Mouse (Mus musculus) neural tube, embryonic 13.5 days (tissue): ENCODE data around the gene Itih4. TPM values are rescaled to one million over a fixed set of nuclear protein-coding genes. Genes with fewer than 3 reads are reported as not detected.

ENCODE experiments used
- ATAC-seq: fragments of 200-750 bp; cut with Nextera tagmentation; 2 replicates; pipeline ENCODE4 v1.8.0; 2017; ENCODE audit warnings: low read depth, mild to moderate bottlenecking, moderate TSS enrichment, moderate library complexity
- H3K27ac ChIP-seq: fragments of 300-500 bp; sonication (generic); replicated peaks from 2 replicates; pipeline ENCODE4 v1.5.1; 2015; ENCODE audit warnings: moderate library complexity, mild to moderate bottlenecking, inconsistent platforms
- H3K27me3 ChIP-seq: fragments of 300-500 bp; sonication (generic); 2 replicates; pipeline ENCODE4 v1.6.1; 2015; ENCODE audit warnings: mild to moderate bottlenecking, inconsistent platforms
- H3K36me3 ChIP-seq: fragments of 300-500 bp; sonication (generic); 2 replicates; pipeline ENCODE4 v1.6.1; 2015; ENCODE audit warnings: mild to moderate bottlenecking, inconsistent platforms
- H3K4me1 ChIP-seq: fragments of 300-500 bp; sonication (generic); replicated peaks from 2 replicates; pipeline ENCODE4 v1.6.1; 2015; ENCODE audit warnings: inconsistent platforms
- H3K4me2 ChIP-seq: fragments of 300-500 bp; sonication (generic); 2 replicates; pipeline ENCODE4 v1.6.1; 2015; ENCODE audit warnings: inconsistent platforms, mild to moderate bottlenecking, moderate library complexity
- H3K4me3 ChIP-seq: fragments of 300-500 bp; sonication (generic); 2 replicates; pipeline ENCODE4 v1.5.1; 2015; ENCODE audit warnings: mild to moderate bottlenecking, inconsistent platforms
- H3K9ac ChIP-seq: fragments of 300-500 bp; sonication (generic); 2 replicates; pipeline ENCODE4 v1.6.1; 2015; ENCODE audit warnings: moderate library complexity, mild to moderate bottlenecking, inconsistent platforms
- H3K9me3 ChIP-seq: fragments of 300-500 bp; sonication (generic); 2 replicates; pipeline ENCODE4 v1.6.1; 2016; ENCODE audit warnings: inconsistent platforms
- WGBS: fragments of 180-500 bp; shearing (Covaris S2); methylation state at CpG from one replicate; pipeline ENCODE4 v1.1.7; 2015; 5-methylcytosine and 5-hydroxymethylcytosine counted together
- polyA plus RNA-seq: library from polyadenylated mRNA; unstranded; fragments of >200 nt; fragmentation: Nextera tagmentation; extraction: Ambion mirVana; gene quantifications from 2 replicates; pipeline ENCODE4 v1.2.1, GENCODE M21; 2015

Itih4 gene
- polyA plus RNA-seq: not detected in 2 replicates

GRCm38 (mm10) chr14:30886204-30886603 lies at the start of gene Itih4:
Gene Itih4, plus strand, starts transcription at chr14:30886476.
- H3K4me3 ChIP-seq: no peak within 1 kb of the TSS
- ATAC-seq: no peak
- H3K4me1 ChIP-seq: peaks cover 6% of the 10 kb centered on the region; the same call in 1 of the 2 replicates
- H3K9me3 ChIP-seq: no peaks in the 10 kb centered on the region
- no peak within 1 kb of the TSS for H3K27ac ChIP-seq
- H3K4me2 ChIP-seq: no peak within 1 kb of the TSS
- no peaks in the 10 kb centered on the region for H3K36me3 ChIP-seq
- H3K27me3 ChIP-seq: no peaks in the 10 kb centered on the region
- WGBS: 77% methylated on average over 3 of the region's 3 CpGs
- no peak within 1 kb of the TSS for H3K9ac ChIP-seq

- Histone ChIP-seq H3K36me3 (peaks cover 9% of the 10 kb centered on the region), H3K9ac (no peak overlapping the region), H3K4me2 (no peak overlapping the region), H3K9me3 (no peaks in the 10 kb centered on the region), H3K4me3 (no peak overlapping the region), H3K27ac (no peak overlapping the region), H3K27me3 (no peaks in the 10 kb centered on the region), H3K4me1 (no peaks in the 10 kb centered on the region)
- no peak for ATAC-seq
- 89% methylated on average over 14 of the region's 14 CpGs for WGBS
Observed at GRCm38 (mm10) chr14:30837416-30837996, 48.8 kb upstream of the Itih4 start.

DNA sequence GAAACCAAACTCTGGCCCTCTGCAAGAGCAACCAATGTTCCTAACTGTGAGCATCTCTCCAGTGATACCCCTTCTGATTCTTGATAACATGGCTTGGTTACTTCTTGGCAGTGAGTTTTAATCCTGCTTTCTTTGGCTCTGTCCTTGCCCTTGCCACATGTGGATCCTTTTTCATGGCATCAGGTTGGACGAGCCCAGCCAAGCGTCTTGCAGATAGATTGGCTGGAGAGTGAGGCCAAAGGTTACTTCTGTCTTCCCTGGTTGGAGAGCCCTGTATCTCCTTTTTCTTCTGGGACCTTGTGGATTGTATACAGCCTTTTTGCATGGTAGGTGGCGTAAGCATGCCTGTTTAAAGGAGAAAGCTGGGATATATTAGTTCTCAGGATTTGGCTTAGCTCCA lies 42.6 kb upstream of the Itih4 start:
- Histone ChIP-seq H3K4me3 (no peak overlapping the region), H3K27ac (no peak overlapping the region), H3K9me3 (no peaks in the 10 kb centered on the region), H3K36me3 (peaks cover 4% of the 10 kb centered on the region; the same call in 1 of the 2 replicates), H3K4me2 (no peak overlapping the region), H3K4me1 (no peaks in the 10 kb centered on the region), H3K9ac (no peak overlapping the region), H3K27me3 (no peaks in the 10 kb centered on the region)
- ATAC-seq: no peak
- WGBS: 92% methylated on average over 3 of the region's 3 CpGs

DNA sequence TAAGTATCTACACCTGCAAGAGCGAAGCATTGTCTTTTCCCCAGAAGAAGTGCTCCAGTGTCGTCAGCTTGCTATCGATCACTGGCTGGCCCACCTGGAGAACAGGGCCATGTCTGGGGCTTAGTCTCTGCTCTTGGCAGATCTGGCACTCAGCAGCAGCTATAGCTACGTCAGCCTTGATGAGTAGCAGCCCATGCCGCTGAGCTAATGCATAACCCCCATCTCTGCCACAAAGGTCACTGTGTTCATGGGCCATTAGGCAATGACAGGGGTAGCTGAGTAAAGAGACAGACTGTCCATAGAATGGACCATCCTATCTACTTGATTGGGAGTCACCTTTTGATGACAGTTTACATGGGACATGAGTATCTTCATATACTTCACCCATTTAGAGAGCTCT lies 35.8 kb upstream of the Itih4 start:
- 78% methylated on average over 5 of the region's 5 CpGs for WGBS
- Histone ChIP-seq H3K9me3 (no peaks in the 10 kb centered on the region), H3K4me2 (no peak overlapping the region), H3K27ac (no peak overlapping the region), H3K36me3 (peaks cover 4% of the 10 kb centered on the region; the same call in 1 of the 2 replicates), H3K27me3 (no peaks in the 10 kb centered on the region), H3K4me1 (no peaks in the 10 kb centered on the region), H3K9ac (no peak overlapping the region), H3K4me3 (no peak overlapping the region)
- ATAC-seq: no peak

DNA sequence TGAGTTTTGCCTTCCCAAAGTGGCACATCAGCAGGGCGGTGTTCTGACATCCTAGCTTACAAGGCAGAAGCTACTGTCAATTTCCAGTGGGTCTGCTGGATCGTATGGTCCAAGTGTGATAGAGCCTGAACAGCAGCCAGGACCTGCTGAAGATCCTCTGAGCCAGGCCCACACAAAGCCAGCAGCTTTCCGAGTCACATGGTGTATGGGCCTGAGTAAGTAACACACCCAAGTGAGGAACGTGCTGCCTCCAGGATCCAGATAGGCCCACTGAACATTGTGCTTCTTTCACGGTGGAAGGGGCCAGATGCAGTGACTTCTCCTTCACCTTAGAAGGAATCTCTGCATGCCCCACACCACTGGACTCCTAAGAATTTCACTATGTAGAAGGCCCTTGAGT lies 34.0 kb upstream of the Itih4 start:
- Histone ChIP-seq H3K4me3 (no peak overlapping the region), H3K27me3 (no peaks in the 10 kb centered on the region), H3K36me3 (no peaks in the 10 kb centered on the region), H3K4me1 (no peaks in the 10 kb centered on the region), H3K4me2 (no peak overlapping the region), H3K9ac (no peak overlapping the region), H3K9me3 (no peaks in the 10 kb centered on the region), H3K27ac (no peak overlapping the region)
- no peak for ATAC-seq
- WGBS: 91% methylated on average over 5 of the region's 5 CpGs

DNA sequence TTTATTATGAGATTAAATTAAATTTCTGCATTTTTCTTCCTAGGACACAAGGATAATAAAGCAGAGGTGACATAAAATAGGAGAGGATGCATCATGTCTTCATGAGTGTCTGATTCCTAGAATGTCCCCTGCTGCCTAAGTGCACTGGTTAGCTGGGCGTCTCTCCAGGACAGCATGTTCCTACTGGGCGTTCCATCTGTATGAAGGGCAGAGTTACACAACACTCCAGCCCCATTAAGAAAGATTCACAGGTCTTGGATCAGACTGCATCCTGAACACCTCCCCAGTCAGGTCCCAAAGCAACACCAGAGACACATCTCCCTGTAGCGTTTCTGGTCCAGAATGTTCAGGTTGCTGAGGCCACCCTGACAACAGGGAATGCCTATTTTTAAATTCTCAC lies 31.0 kb upstream of the Itih4 start:
- Histone ChIP-seq H3K27ac (no peak overlapping the region), H3K4me2 (no peak overlapping the region), H3K27me3 (no peaks in the 10 kb centered on the region), H3K4me3 (no peak overlapping the region), H3K9ac (no peak overlapping the region), H3K4me1 (no peaks in the 10 kb centered on the region), H3K9me3 (no peaks in the 10 kb centered on the region), H3K36me3 (no peaks in the 10 kb centered on the region)
- no peak for ATAC-seq
- 97% methylated on average over 3 of the region's 3 CpGs for WGBS

DNA sequence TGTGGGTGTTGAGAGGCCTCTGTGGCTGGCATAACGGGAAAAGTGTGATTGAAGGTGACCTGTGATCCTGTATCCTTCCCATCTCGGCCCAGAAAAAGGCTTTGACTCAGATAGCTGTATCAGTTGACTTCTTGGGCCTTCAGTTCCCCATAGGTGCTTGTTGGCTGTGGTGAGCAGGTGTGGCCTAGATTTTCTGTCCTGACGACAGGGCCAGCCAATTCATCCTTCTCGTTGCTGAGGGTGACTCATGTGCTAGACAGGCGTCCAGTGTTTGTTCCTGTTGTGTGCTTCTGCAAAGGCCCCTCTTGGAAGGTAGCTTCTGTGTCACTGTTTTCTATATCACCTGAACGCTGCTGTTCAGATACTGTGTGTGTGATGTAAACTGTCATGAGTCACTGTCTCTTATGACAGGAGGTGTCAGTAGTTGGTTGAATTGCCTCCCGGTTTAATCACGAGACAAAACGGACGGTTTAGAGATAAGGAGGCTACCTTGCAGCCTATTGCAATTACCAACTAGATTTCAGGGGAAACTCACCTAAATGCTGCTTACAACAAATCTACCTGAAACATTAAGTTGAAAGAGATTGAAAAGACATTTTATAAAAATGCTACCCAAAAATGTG lies 29.3 kb upstream of the Itih4 start:
- ATAC-seq: no peak

GRCm38 (mm10) chr14:30857990-30858389 lies 28.3 kb upstream of the Itih4 start:
- no peak overlapping the region for H3K27ac ChIP-seq
- no peaks in the 10 kb centered on the region for H3K9me3 ChIP-seq
- no peaks in the 10 kb centered on the region for H3K4me1 ChIP-seq
- 84% methylated on average over 4 of the region's 4 CpGs for WGBS
- H3K4me3 ChIP-seq: no peak overlapping the region
- H3K27me3 ChIP-seq: no peaks in the 10 kb centered on the region
- H3K4me2 ChIP-seq: no peak overlapping the region
- no peak for ATAC-seq
- no peak overlapping the region for H3K9ac ChIP-seq
- H3K36me3 ChIP-seq: no peaks in the 10 kb centered on the region

More for the DNA sequence above, 29.3 kb upstream of the Itih4 start:
- H3K4me2 ChIP-seq: no peak overlapping the region
- WGBS: 92% methylated on average over 10 of the region's 10 CpGs
- H3K4me3 ChIP-seq: no peak overlapping the region
- H3K27me3 ChIP-seq: no peaks in the 10 kb centered on the region
- no peaks in the 10 kb centered on the region for H3K4me1 ChIP-seq
- no peak overlapping the region for H3K27ac ChIP-seq
- no peaks in the 10 kb centered on the region for H3K9me3 ChIP-seq
- H3K36me3 ChIP-seq: no peaks in the 10 kb centered on the region
- H3K9ac ChIP-seq: no peak overlapping the region

GRCm38 (mm10) chr14:30861421-30862125 lies 24.7 kb upstream of the Itih4 start:
- H3K4me3 ChIP-seq: no peak overlapping the region
- no peak overlapping the region for H3K27ac ChIP-seq
- WGBS: 81% methylated on average over 16 of the region's 16 CpGs
- H3K4me2 ChIP-seq: no peak overlapping the region
- no peaks in the 10 kb centered on the region for H3K9me3 ChIP-seq
- peaks cover 12% of the 10 kb centered on the region; the same call in 1 of the 2 replicates for H3K36me3 ChIP-seq
- H3K4me1 ChIP-seq: no peaks in the 10 kb centered on the region
- no peak for ATAC-seq
- no peak overlapping the region for H3K9ac ChIP-seq
- no peaks in the 10 kb centered on the region for H3K27me3 ChIP-seq

DNA sequence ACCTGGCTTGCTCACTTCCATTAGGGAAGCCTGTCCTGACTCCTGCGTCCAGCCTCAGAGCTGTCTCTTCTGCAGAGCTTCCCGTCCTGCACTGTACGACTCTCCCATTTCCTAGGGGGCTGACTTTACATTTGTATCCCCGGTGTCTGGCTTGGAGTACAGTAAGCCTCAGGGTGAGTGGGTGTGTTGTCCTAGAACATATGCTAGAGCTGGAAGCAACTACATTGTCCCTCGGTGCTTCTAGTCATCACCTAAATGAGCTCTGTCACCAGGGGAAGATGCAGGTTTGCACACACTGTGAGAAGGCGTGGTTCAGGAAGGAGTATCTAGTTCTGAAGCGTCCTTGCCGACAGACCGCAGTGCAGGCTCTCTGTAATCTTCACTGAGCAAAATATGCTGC lies 23.9 kb upstream of the Itih4 start:
- ATAC-seq: no peak
- Histone ChIP-seq H3K4me3 (no peak overlapping the region), H3K27ac (no peak overlapping the region), H3K4me2 (no peak overlapping the region), H3K9me3 (no peaks in the 10 kb centered on the region), H3K27me3 (no peaks in the 10 kb centered on the region), H3K36me3 (peaks cover 16% of the 10 kb centered on the region), H3K4me1 (no peaks in the 10 kb centered on the region), H3K9ac (no peak overlapping the region)
- WGBS: 91% methylated on average over 9 of the region's 9 CpGs

DNA sequence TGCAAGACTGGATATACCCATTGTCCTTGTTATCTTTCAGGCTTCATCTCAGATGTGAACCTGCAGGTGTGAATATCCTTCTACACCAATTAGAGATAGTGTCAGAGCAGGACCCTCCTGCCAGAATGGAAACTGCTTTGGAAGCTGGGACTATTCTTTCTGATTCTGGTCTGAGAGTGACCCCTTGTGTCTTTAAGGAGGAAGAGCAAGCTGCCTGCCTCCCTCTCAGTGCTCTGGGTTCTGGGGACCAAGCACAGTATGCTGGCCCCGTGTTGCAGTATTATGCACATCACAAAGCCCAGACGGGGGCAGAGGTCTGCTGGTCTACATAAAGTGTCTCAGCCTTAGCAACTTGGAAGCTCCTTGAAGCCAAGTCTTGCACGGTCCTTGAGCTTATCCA lies 21.0 kb upstream of the Itih4 start:
- no peak overlapping the region for H3K27ac ChIP-seq
- no peaks in the 10 kb centered on the region for H3K4me1 ChIP-seq
- ATAC-seq: no peak
- no peak overlapping the region for H3K9ac ChIP-seq
- H3K36me3 ChIP-seq: peaks cover 22% of the 10 kb centered on the region
- no peak overlapping the region for H3K4me2 ChIP-seq
- no peak overlapping the region for H3K4me3 ChIP-seq
- 72% methylated on average over 3 of the region's 3 CpGs for WGBS
- no peaks in the 10 kb centered on the region for H3K27me3 ChIP-seq
- H3K9me3 ChIP-seq: no peaks in the 10 kb centered on the region

- H3K27ac ChIP-seq: no peak overlapping the region
- H3K4me2 ChIP-seq: no peak overlapping the region
- H3K36me3 ChIP-seq: peaks cover 22% of the 10 kb centered on the region
- H3K9me3 ChIP-seq: no peaks in the 10 kb centered on the region
- whole genome bisulfite sequencing: 35% methylated on average over 5 of the region's 5 CpGs
- no peaks in the 10 kb centered on the region for H3K27me3 ChIP-seq
- no peak overlapping the region for H3K9ac ChIP-seq
- no peak overlapping the region for H3K4me3 ChIP-seq
- H3K4me1 ChIP-seq: no peaks in the 10 kb centered on the region
- no peak for ATAC-seq
Observed at GRCm38 (mm10) chr14:30867042-30867441, 19.2 kb upstream of the Itih4 start.
